Mouse (Mus musculus): ENCODE results near the gene Kcnh2.
A peak's percentile ranks its signal among the peaks of the same experiment; 100 is the strongest.

- no peak for TF ChIP-seq POLR2A (IDR thresholded peaks at IDR 0.05; ENCODE audit: low read depth, low read length)
- TF ChIP-seq CTCF (IDR thresholded peaks at IDR 0.05; ENCODE audit: extremely low read depth, insufficient read depth, insufficient read length, insufficient replicate concordance): peak; percentile 60; the same call in 1 of the 2 replicates
Observed at GRCm38 (mm10) chr5:24303199-24303598, 48.2 kb downstream of the Kcnh2 start.

All from spleen, adult 2 months (tissue).